Mouse (Mus musculus) v-Abl transformed pro-B cells (cell line): ENCODE results near the gene Nln.

Experiments used
- in situ Hi-C, 2 experiments: fragments of 400-800 bp; cut with MboI; formaldehyde crosslinking; loops; one replicate each; pipeline ENCODE4 v1.15.1; 2025; ENCODE audit not compliant: unreplicated experiment in 2 of 2

The Nln gene

GRCm38 (mm10) chr13:104109288-104109815 is at the start of gene Nln, which contains the start of gene Sgtb:
Gene Nln, minus strand, starts transcription at chr13:104109614.
Gene Sgtb, plus strand, starts transcription at chr13:104109741.
- in situ Hi-C loops = no loop called here

- in situ Hi-C loops = no loop called here
Measured at GRCm38 (mm10) chr13:104155686-104156085, 46.3 kb upstream of the Nln start.

GRCm38 (mm10) chr13:104155106-104155505 is 45.7 kb upstream of the Nln start:
- in situ Hi-C loops = no loop called here

- in situ Hi-C loops = no loop called here
Measured at GRCm38 (mm10) chr13:104154180-104154579, 44.8 kb upstream of the Nln start.

GRCm38 (mm10) chr13:104145646-104146045 is 36.2 kb upstream of the Nln start:
- in situ Hi-C loops = loop anchor here in 1 of 2 experiments (25.0 kb wide), 2 partner anchors 642 to 792 kb away; partner anchors contain the start of gene Srek1ip1

GRCm38 (mm10) chr13:104144871-104145270 is 35.5 kb upstream of the Nln start:
- in situ Hi-C loops = loop anchor here in 1 of 2 experiments (25.0 kb wide), 2 partner anchors 642 to 792 kb away; partner anchors contain the start of gene Srek1ip1

GRCm38 (mm10) chr13:104139369-104140209 is 30.2 kb upstream of the Nln start:
- in situ Hi-C loops = loop anchor here (5.0 to 25.0 kb wide), 4 partner anchors 643 to 798 kb away; partner anchors contain the start of gene Srek1ip1 (in 1 of the 2)

- in situ Hi-C loops = loop anchor here (5.0 to 25.0 kb wide), 4 partner anchors 648 to 803 kb away; partner anchors contain the start of gene Srek1ip1 (in 1 of the 2)
Measured at GRCm38 (mm10) chr13:104134510-104135085, 25.2 kb upstream of the Nln start.

- in situ Hi-C loops = loop anchor here (10.0 to 25.0 kb wide), 3 partner anchors 655 to 805 kb away; partner anchors contain the start of gene Srek1ip1 (in 1 of the 2)
Measured at GRCm38 (mm10) chr13:104132561-104132960, 23.1 kb upstream of the Nln start.

GRCm38 (mm10) chr13:104123662-104124381 is 14.4 kb upstream of the Nln start:
- in situ Hi-C loops = no loop called here

- in situ Hi-C loops = no loop called here
Measured at GRCm38 (mm10) chr13:104122078-104122840, 12.8 kb upstream of the Nln start.

- in situ Hi-C loops = no loop called here
Measured at GRCm38 (mm10) chr13:104114827-104115226, 5.4 kb upstream of the Nln start.

GRCm38 (mm10) chr13:104113782-104114181 is 4.4 kb upstream of the Nln start:
- in situ Hi-C loops = no loop called here

- in situ Hi-C loops = no loop called here
Measured at GRCm38 (mm10) chr13:104112266-104112900, 3.0 kb upstream of the Nln start.

- in situ Hi-C loops = no loop called here
Measured at GRCm38 (mm10) chr13:104110526-104110925, 1.1 kb upstream of the Nln start.

GRCm38 (mm10) chr13:104109816-104110521 is 555 bp upstream of the Nln start:
- in situ Hi-C loops = no loop called here

- in situ Hi-C loops = no loop called here
Measured at GRCm38 (mm10) chr13:104108651-104109287, 645 bp downstream of the Nln start.

- in situ Hi-C loops = no loop called here
Measured at GRCm38 (mm10) chr13:104101606-104102235, 7.7 kb downstream of the Nln start.
